Mouse (Mus musculus) stomach, postnatal 0 days (tissue): ENCODE measurements around the gene Sh3bgrl2.

ENCODE experiments used
- CTCF ChIP-seq: IDR thresholded peaks from 2 replicates; pipeline ENCODE4 v1.5.1; 2016; ENCODE audit warnings: antibody characterized with exemption, low read depth, mild to moderate bottlenecking, moderate library complexity
- EP300 ChIP-seq: optimal IDR thresholded peaks from 2 replicates; pipeline ENCODE3; 2016; ENCODE audit warnings: antibody characterized with exemption

DNA sequence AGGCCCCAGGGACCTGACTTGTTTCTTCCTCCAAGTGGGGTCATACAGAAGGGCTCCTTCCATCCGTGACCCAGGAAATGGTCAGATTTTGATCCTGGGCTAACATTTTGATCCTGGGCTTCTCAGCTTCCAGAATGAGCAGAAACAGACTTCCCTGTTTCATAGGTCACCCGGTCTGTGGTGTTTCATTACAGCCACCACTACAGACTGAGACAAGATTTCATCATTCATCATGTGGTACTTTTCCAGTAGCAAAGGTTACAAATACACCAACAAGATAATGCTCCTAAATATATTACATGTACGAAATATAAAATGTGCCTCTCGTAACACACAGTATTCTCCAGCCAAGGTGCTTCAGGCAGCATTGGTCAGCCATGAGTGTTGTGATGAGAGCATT lies 27.3 kb downstream of the Sh3bgrl2 start:
- TF ChIP-seq CTCF (no peak), EP300 (no peak)
